Mouse (Mus musculus) ovary, postnatal 36 days (tissue): Measurements from ENCODE around the gene Foxo4.

ENCODE experiments used
- DNase-seq: peaks from one replicate; pipeline ENCODE4 v3.0.0; 2022; ENCODE audit warnings: low spot score, mixed read lengths

Gene Foxo4

GRCm38 (mm10) chrX:101253952-101254729 is at the start of gene Foxo4:
Gene Foxo4, plus strand, starts transcription at chrX:101254528.
- peak; percentile 85 for DNase-seq

GRCm38 (mm10) chrX:101221834-101222795 is 32.2 kb upstream of the Foxo4 start, which contains the start of gene Snx12:
Gene Snx12, minus strand, starts transcription at chrX:101222563.
- peak; percentile 85 for DNase-seq

GRCm38 (mm10) chrX:101222796-101223162 is 31.5 kb upstream of the Foxo4 start:
- DNase-seq = no peak

GRCm38 (mm10) chrX:101245011-101245410 is 9.3 kb upstream of the Foxo4 start:
- DNase-seq = no peak

GRCm38 (mm10) chrX:101254740-101255139 is 412 bp downstream of the Foxo4 start:
- peak; percentile 14 for DNase-seq

GRCm38 (mm10) chrX:101256603-101257002 is 2.3 kb downstream of the Foxo4 start:
- peak; percentile 5 for DNase-seq

- no peak for DNase-seq
Measured at GRCm38 (mm10) chrX:101260441-101261325, 6.4 kb downstream of the Foxo4 start.

- no peak for DNase-seq
Measured at GRCm38 (mm10) chrX:101263892-101264291, 9.6 kb downstream of the Foxo4 start, which contains the start of gene Gm614. Gene Gm614, minus strand, starts transcription at chrX:101263992.

GRCm38 (mm10) chrX:101266631-101267030 is 12.3 kb downstream of the Foxo4 start:
- no peak for DNase-seq

- no peak for DNase-seq
Measured at GRCm38 (mm10) chrX:101268025-101268754, 13.9 kb downstream of the Foxo4 start, which contains the start of gene Il2rg. Gene Il2rg, minus strand, starts transcription at chrX:101268255.

GRCm38 (mm10) chrX:101268755-101269124 is 14.4 kb downstream of the Foxo4 start, which contains the start of gene Gm20489:
Gene Gm20489, minus strand, starts transcription at chrX:101269023.
- DNase-seq = no peak

- DNase-seq = no peak
Measured at GRCm38 (mm10) chrX:101273410-101273809, 19.1 kb downstream of the Foxo4 start.

GRCm38 (mm10) chrX:101273875-101274738 is 19.8 kb downstream of the Foxo4 start, which contains the start of gene Med12:
Gene Med12, plus strand, starts transcription at chrX:101274030.
- DNase-seq = peak; percentile 88

- DNase-seq = no peak
Measured at GRCm38 (mm10) chrX:101282813-101283212, 28.5 kb downstream of the Foxo4 start.

GRCm38 (mm10) chrX:101285534-101285933 is 31.2 kb downstream of the Foxo4 start:
- DNase-seq = peak; percentile 66

GRCm38 (mm10) chrX:101285953-101286670 is 31.8 kb downstream of the Foxo4 start:
- no peak for DNase-seq

GRCm38 (mm10) chrX:101287543-101287942 is 33.2 kb downstream of the Foxo4 start:
- no peak for DNase-seq

GRCm38 (mm10) chrX:101288432-101288831 is 34.1 kb downstream of the Foxo4 start:
- no peak for DNase-seq

GRCm38 (mm10) chrX:101289037-101289436 is 34.7 kb downstream of the Foxo4 start:
- DNase-seq = no peak
